Mouse (Mus musculus) large intestine, adult 2 months (tissue): ENCODE results near the gene Gm38431. TPM values are rescaled to one million over a fixed set of nuclear protein-coding genes. Genes with fewer than 3 reads are reported as not detected.
A peak's percentile ranks its signal among the peaks of the same experiment; 100 is the strongest.

ENCODE experiments used
- DNase-seq: peaks from one replicate; pipeline ENCODE4 v3.0.0-alpha.2; 2012; ENCODE audit warnings: low read depth, low spot score
- WGBS: fragments of 180-500 bp; shearing (Covaris S2); methylation state at CpG from one replicate; pipeline ENCODE4 v1.1.7; 2018; 5-methylcytosine and 5-hydroxymethylcytosine counted together
- polyA plus RNA-seq: library from polyadenylated mRNA; depleted of rRNA; stranded (reverse); fragments of >200 nt; gene quantifications from 2 replicates; pipeline ENCODE4 v1.2.3, GENCODE M21; 2012; rRNA removed

The Gm38431 gene
- polyA plus RNA-seq: 3.1 and 3.6 TPM in 2 replicates

- WGBS: under 1% methylated on average over 54 of the region's 54 CpGs
- peak; percentile 87 for DNase-seq
Measured at GRCm38 (mm10) chr9:21091707-21092320, at the start of gene Gm38431, which contains the start of gene Raver1. Gene Gm38431, minus strand, starts transcription at chr9:21091997. Gene Raver1, minus strand, starts transcription at chr9:21092008.

- WGBS: 28% methylated on average over 4 of the region's 4 CpGs
- DNase-seq: no peak
Measured at GRCm38 (mm10) chr9:21138386-21138785, 46.6 kb upstream of the Gm38431 start.

DNA sequence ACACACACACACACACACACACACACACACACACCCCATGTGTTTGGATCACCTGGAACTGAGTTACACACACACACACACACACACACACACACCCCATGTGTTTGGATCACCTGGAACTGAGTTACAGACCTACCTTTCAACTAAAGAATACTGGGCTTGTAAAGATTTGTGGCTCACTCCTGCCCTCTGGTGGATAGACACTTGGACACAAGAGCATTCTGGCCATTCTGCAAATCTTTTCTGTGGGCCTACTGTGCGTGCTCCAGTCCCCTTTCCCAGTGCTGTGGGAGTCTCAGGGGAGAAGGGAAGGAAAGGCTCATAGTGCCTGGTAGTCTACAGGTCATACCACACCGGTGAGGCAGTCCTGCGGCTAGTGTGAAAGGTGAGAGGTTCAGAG lies 45.4 kb upstream of the Gm38431 start:
- peak; percentile 60 for DNase-seq
- 48% methylated on average over 3 of the region's 3 CpGs for WGBS

- no peak for DNase-seq
- 66% methylated on average over 6 of the region's 6 CpGs for WGBS
Measured at GRCm38 (mm10) chr9:21136401-21136800, 44.6 kb upstream of the Gm38431 start.

DNA sequence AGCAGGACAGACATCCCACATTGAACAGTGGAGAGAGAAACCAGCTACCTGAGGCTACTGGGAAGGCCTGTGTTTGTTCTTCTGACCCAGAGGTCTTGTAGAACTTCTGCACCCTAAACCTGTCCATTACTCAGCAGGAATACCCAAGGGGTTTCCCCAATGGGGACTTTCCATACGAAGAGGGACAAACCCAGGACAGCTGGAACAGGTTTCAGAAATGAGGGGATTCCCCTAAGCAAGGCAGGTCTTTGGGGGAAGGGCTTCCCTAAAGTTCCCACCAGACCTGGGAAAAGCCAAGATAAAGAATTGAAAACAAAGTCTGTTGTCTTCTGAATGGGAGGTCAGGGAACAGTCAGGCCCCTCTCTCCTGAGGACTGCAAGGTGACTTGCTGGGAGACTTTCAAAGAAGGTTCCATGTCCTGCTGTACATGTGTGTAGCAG lies 44.2 kb upstream of the Gm38431 start:
- DNase-seq: no peak
- whole genome bisulfite sequencing: 28% methylated on average over 1 of the region's 1 CpGs

GRCm38 (mm10) chr9:21135329-21135890 lies 43.6 kb upstream of the Gm38431 start:
- WGBS: 73% methylated on average over 4 of the region's 4 CpGs
- DNase-seq: no peak

DNA sequence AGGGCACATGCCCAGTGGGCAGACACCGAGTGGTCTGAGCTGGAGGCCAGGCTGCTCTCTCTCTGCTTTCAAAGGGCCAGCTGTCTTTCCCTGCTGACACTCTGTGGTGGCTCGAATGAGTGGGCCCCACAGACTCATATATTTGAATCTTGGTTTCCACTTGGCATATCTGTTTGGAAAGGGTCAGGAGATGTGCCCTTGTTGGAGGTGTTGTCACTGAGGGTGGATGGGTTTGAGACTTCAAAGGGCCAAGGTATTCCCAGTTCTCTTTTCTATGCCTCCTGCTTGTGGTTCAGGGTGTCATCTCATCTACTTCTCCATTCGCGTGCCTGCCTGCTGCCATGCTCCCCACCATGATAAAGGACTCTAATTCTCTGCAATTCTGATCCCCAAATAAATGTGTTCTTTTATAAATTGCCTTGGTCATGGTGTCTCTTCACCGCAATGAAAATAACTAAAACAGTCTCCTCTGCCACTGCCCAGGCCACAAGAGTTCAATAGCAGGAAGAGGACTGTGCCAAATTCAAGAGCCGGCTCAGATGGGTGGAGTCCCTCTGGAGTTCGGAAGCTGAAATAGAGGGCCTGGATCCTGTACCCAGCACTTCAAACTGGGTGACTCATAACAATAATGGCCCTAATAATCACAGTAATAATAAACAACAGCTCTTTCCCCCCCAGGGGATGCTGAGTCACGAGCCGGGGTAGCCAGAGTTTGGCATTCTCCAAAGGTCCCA lies 43.0 kb upstream of the Gm38431 start:
- WGBS: 52% methylated on average over 9 of the region's 9 CpGs
- DNase-seq: no peak

- DNase-seq: no peak
- WGBS: 61% methylated on average over 9 of the region's 9 CpGs
Measured at GRCm38 (mm10) chr9:21133064-21133707, 41.4 kb upstream of the Gm38431 start.

DNA sequence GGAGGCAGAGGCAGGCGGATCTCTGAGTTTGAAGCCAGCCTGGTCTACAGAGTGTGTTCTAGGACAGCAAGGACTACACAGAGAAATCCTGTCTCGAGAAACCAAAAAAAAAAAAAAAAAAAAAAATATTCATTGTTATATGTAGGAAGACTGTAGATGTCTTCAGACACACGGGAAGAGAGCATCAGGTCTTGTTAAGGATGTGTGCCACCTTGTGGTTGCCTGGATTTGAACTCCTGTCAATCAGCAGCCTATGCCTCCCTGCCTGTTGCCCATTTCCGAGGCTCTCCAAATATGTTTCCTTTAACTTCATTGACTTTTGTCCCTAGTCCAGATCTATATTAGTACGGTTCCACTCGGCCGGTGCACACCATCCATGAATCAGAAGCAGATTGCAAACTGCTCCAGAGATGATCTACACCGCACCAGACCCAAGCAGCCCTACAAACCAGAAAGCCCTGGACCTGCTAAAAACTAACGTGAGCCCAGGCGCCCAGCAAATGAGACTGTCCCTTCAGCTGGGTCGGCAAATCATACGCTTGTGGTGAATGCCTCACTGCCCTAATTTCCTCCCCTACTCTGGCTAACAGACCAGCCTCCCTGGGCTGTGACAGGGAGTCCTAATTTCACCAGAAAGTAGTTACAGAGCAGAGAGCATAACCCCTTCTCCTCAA lies 40.4 kb upstream of the Gm38431 start:
- 67% methylated on average over 12 of the region's 12 CpGs for WGBS
- no peak for DNase-seq

DNA sequence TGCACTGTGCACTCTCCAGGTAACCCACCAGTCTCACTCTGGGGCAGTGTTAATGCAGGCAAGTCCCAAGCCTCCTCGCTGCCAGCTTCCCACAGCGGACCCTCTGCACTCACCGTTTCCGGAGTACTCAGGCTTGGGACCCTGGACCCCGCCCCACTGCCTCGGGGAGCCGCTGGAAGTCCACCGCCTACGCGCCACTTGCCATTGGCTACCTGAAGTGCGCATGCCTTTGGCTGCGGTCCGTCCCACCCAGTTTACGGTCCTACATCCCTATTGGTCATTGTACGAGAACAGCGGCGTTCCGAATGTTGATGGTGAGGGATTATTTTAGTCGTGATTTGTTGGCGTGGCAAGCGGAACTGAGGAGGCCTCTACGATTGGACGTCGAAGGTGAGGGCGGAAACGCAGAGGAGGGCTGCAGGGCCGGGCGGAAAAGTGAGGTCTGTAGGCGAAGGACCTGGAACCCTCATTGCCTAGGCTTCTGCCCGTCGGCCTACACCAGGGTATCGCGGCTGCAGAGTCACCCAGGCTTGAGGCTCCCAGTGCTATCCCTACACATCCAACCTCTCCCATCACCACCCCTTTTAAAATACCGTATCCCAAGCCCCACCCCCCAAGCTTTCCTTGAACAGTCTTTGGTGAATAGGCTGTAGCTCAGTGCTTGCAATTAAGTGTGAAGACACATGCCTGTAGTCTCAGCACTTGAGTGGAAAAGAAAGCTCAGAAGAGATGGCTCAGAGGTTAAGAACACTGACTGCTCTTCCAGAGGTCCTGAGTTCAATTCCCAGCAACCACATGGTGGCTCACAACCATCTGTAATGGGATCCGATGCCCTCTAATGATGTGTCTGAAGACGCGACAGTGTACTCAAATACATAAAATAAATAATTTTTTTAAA lies 39.5 kb upstream of the Gm38431 start, which contains the start of gene Tyk2:
Gene Tyk2 (minus strand): TSS at position 185 of the 898 bp plus-strand sequence.
- DNase-seq: peak; percentile 95
- 5% methylated on average over 37 of the region's 37 CpGs for WGBS

GRCm38 (mm10) chr9:21126259-21126627 lies 34.4 kb upstream of the Gm38431 start:
- no peak for DNase-seq
- WGBS: 66% methylated on average over 2 of the region's 2 CpGs

- 78% methylated on average over 9 of the region's 9 CpGs for WGBS
- DNase-seq: no peak
Measured at GRCm38 (mm10) chr9:21125502-21126258, 33.9 kb upstream of the Gm38431 start.

DNA sequence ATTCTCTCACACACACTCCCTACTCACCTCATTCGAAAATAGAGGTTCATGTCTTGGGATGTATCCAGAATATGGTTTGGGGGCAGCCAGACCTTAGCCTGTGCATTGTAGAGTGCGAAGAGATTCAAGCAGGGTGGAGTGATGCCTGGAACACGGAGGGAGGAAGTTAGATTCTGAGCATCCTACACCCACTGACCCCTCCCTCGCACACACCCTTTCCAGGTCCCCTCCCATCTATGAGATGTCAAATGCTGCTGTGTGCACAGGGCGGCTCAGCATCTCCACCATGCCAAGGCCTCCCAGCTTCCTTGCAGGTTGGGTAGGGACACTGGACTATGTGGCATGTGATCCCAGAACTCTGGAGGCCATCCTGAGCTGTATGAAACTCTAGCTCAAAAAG lies 33.0 kb upstream of the Gm38431 start:
- 82% methylated on average over 5 of the region's 5 CpGs for WGBS
- DNase-seq: no peak

- 94% methylated on average over 16 of the region's 16 CpGs for WGBS
- no peak for DNase-seq
Measured at GRCm38 (mm10) chr9:21121483-21121882, 29.7 kb upstream of the Gm38431 start.

- 76% methylated on average over 6 of the region's 6 CpGs for WGBS
- no peak for DNase-seq
Measured at GRCm38 (mm10) chr9:21117073-21117472, 25.3 kb upstream of the Gm38431 start.

GRCm38 (mm10) chr9:21115105-21115504 lies 23.3 kb upstream of the Gm38431 start:
- 90% methylated on average over 8 of the region's 8 CpGs for WGBS
- DNase-seq: no peak

DNA sequence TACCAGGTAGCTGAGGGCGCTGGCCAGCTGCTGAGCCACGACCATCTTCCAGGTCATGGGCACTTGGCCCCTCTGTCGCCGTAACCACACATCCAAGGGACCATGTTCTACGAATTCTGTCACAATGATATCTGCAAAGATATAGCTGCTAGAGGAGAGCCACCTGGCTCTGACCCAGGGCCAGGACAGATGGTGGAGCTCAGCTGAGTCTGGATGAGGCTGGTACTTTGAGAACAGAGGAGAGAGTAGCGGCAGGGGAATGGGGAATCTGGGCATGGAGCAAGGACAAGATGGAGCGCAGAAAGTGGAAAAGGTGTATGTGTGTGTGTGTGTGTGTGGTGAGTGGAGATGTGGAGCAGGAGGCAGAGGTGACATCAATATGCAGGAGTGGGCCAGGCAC lies 22.4 kb upstream of the Gm38431 start:
- WGBS: 89% methylated on average over 7 of the region's 7 CpGs
- DNase-seq: no peak

DNA sequence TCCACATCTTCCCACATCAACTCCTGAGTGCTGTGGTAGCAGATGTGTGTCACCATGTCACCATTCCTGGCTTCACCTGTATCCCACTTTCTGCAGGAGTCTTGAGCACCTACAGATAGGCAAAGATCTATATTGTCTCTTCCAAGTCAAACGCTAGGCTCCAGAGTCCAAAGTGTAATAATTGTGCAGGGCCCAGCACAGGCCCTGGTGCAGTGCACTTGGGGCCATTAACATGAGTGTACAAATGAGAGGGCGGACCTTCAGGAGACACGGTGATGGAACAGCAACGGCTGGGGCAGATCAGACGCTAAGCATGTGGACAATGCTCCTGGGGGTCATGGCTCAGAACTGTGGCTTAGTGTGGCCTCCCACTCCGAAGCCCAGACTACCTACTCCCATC lies 22.0 kb upstream of the Gm38431 start:
- WGBS: 72% methylated on average over 6 of the region's 6 CpGs
- DNase-seq: no peak
